Mouse (Mus musculus): ENCODE results near the gene Kcnab2.

Gene Kcnab2

DNA sequence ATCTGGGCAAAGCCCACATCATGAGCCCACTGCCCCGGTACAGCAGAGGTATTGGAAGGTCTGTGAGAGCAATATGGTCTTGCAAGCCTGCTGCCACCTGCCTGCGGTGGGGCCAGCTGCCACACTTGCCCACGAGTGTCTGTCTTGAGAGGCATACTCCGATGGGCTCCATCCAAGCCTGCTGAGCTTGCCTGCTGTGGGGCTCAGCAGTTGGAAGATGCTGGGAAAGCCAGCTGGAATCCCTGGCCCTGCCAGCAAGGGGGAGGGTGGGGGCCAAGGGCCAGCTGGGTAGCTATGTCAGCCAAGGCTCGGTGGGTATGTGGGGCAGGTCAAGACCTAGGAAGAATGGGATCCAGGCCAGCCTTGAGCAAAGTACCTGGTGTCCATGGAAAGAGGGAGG, 85.5 kb downstream of the Kcnab2 start:
- peak in 1 of 2 experiments; percentile 68 for DNase-seq (ENCODE audit: low spot score in 2 of 2)

- DNase-seq (ENCODE audit: low spot score in 2 of 2), result no peak
Measured at GRCm38 (mm10) chr4:152385644-152386043, 92.0 kb downstream of the Kcnab2 start.

DNA sequence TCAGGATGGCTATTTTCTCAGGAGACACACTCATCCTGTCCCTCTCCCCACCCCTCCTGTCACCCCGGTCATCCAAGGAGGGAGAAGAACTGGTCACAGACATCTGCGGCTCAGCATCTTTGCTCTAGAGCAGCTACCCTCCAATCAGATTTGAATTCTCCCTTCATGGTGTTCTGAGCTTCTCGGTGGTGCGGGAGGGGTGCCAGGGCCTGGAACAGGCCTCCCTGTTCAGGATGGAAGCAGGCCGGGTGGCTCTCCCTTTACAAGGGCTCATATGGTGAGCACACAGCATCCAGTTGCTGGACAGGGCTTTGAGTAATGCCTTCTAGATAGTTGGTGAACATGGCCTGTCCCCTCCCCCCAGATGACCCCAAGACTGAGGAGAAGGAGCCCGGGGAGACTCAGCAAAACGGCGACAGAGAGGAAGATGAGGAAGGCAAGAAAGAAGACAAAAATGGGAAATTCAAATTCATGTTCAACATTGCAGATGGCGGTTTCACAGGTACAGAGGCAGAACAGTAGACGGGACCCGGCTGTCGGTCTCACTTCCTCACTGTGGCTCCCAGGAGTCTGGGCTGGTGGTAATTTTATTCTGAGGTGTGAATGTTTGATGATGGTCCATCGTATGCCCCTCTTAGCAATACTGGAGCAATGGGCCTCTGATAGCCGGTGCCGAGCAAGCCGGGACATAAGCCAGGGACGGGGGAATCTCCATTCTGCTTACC, 95.0 kb downstream of the Kcnab2 start:
- no peak for DNase-seq (ENCODE audit: low spot score in 2 of 2)

DNA sequence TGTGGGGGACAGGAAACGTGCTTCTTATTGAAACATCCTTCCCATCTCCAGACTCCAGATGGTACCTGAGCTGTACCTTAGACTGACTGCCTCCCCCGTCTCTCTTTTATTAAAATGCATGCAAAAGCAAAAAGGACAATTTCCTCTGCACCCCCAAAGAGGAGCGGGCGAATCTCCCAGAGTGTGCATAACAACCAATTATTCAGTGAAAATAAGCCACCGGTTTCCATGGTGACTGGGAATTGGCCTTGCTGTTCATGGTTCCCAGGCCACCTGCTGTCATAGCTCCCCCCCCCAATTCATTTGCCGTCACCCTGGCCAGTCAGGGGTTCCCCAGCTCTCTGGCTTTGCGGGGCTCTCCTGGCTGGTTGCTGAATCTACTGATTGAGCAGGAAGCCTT, 112.4 kb downstream of the Kcnab2 start:
- DNase-seq (ENCODE audit: low spot score in 2 of 2), result no peak

GRCm38 (mm10) chr4:152362180-152362579, 115.5 kb downstream of the Kcnab2 start:
- DNase-seq (ENCODE audit: low spot score in 2 of 2), result no peak

DNA sequence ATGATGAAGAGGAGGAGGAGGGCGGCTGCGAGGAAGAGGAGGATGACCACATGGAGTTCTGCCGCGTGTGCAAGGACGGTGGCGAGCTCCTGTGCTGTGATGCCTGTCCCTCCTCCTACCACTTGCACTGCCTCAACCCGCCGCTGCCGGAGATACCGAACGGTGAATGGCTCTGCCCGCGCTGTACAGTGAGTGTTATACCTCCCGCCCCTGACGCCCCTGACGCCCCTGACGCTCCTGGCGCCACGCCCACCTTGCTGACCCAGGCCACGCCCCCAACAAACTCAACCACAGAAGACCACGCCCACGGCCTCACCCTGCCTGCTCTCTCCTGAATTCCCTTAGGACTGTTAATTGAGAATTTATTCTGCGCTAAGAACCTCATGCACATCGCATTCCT, 116.8 kb downstream of the Kcnab2 start:
- DNase-seq (ENCODE audit: low spot score in 2 of 2), result no peak

GRCm38 (mm10) chr4:152359700-152360099, 118.0 kb downstream of the Kcnab2 start:
- DNase-seq (ENCODE audit: low spot score in 2 of 2), result no peak

GRCm38 (mm10) chr4:152355672-152356071, 122.0 kb downstream of the Kcnab2 start:
- no peak for DNase-seq (ENCODE audit: low spot score in 2 of 2)

DNA sequence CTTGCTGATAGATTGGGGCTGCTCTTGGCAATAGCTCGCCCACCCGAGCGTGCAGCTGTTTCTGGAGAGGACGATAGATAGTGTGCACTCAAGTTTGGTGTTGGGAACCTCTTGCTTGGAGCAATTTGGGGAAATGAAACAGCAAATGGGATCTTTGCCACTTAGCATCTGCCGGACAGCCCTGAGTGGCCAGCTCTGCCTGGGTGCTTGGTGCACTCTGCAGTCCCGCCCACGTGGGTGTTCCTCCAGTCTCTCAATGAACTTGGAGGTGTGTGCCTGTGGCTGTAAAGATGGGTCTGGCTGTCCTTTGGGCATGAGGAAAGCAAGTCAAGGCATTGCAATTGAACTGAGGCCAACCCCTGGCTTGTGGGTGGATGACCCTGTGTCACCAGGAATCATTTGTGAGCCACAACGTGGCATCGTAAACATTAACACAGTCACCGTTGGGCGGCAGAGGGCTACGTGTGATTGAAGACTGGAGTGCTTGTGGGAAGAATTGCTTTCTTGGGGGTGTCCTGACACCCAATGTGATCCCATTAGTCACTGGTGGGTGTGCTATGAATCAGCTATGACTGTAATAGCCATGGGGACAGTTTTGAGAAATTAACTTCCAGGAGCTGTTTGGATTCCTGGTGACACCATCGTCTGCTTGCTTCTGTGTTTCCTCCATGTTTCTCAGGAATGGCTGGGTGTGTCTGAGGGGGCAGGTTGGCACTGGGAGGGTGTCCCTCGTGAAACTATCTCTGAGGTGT, 123.6 kb downstream of the Kcnab2 start:
- DNase-seq (ENCODE audit: low spot score in 2 of 2), result no peak

GRCm38 (mm10) chr4:152351422-152352305, 126.0 kb downstream of the Kcnab2 start:
- DNase-seq (ENCODE audit: low spot score in 2 of 2), result peak in 1 of 2 experiments; percentile 43

GRCm38 (mm10) chr4:152350722-152351421, 126.8 kb downstream of the Kcnab2 start:
- DNase-seq (ENCODE audit: low spot score in 2 of 2), result peak in 1 of 2 experiments; percentile 56

DNA sequence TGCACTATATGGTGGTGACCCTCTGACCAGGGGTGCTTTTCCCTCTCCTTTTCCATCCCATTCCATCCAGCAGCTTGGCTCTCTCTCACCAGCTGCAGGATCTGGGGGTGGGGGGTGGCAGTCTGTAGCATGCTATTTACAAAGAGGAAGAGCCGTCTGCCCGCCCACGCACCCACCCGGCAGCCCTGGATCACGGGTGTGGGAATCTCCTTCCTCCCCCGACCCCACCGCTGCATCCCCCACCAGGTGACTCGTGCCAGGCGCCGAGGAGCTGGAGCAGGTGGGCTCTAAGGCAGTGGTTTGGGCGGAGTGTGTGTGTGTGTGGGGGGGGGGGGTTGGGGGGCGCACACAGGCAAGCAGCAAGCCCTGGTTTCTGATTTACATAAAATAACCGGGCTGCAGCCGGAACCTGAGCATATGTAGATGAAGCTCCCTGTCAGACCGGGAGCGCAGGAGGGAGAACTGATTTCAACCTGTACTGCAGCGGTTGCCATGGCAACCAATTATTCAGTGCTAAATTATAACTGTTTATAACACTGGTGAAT, 127.8 kb downstream of the Kcnab2 start:
- peak; percentile 66 to 85 for DNase-seq (ENCODE audit: low spot score in 2 of 2)

- peak in 1 of 2 experiments; percentile 60 for DNase-seq (ENCODE audit: low spot score in 2 of 2)
Measured at GRCm38 (mm10) chr4:152345120-152345889, 132.4 kb downstream of the Kcnab2 start.

- DNase-seq (ENCODE audit: low spot score in 2 of 2), result no peak
Measured at GRCm38 (mm10) chr4:152344651-152345050, 133.0 kb downstream of the Kcnab2 start.

GRCm38 (mm10) chr4:152343296-152343695, 134.4 kb downstream of the Kcnab2 start:
- DNase-seq (ENCODE audit: low spot score in 2 of 2), result no peak

All from frontal cortex, postnatal 36 days (tissue).